ENCODE assay signal across 9 mouse cellular contexts in the genomic region with DNA sequence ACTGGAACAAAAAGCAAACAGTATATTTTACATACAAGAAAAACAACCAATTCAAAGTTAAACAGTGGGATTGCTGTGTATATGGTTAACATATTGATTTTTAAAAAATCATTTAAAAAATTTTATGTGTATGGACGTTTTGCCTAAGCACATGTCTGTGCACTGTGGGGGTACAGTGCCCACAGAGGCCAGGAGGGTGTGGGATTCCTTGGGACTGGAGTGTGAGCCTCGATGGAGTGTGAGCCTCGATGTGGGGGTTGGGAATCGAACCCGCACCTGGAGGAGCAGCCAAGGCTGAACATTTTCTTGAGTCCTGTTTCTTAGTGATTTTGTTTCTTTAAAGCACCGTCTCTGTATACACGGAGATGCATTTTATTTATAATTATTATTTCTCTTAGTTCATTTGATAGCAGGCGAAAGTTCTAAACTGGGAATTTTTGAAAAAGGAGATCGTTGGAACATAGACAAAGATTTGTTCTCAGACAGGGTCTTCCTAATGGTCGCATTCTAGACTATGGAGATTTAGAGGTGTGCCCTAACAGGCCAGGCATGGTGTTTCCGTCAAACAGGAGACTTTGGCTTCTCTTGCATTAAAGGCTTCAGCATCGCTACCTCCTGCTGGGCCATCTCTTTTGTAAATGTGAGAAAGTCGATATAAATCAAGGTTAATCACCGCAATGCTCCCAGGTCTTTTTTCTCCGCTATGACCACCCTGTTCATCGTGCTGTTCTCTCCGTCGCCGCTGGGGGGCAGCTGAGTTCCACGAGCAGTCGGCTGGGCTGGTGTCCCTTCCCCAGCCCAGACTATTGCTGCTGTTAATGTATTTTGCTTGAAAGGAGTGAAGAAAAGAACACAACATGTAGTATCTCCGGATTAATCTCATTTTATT. TPM values are rescaled to one million over a fixed set of nuclear protein-coding genes. Genes with fewer than 3 reads are reported as not detected.
DNase-seq lines count a peak whose midpoint lies in the region; ATAC-seq and TF ChIP-seq lines count a peak whose summit lies in the region.
"Had no signal": no experiment of that assay in that cellular context is flagged by ENCODE, and none has a peak within 500 bp of the region (broad histone marks: within the 10 kb centered on the region; RNA-seq: fewer than 3 reads in every experiment).

No protein-coding gene starts in this region.

- no peak overlapping the region for H3K9ac ChIP-seq in heart, embryonic 14.5 days (ENCODE audit: low read length)
- H3K9ac ChIP-seq: embryonic facial prominence, embryonic 12.5 days had no signal

- peak; percentile 83 for DNase-seq in CD4-positive, CD25-positive, alpha-beta regulatory T cell, adult 2 months (ENCODE audit: low read depth, low spot score)
- DNase-seq in brain, embryonic 14.5 days (ENCODE audit: low read depth), result peak; percentile 88
- peak; percentile 77 for DNase-seq in forebrain, embryonic 10.5 days (ENCODE audit: extremely low spot score, low spot score)
- DNase-seq in kidney, postnatal 14 days, result peak; percentile 77
- DNase-seq in lung, adult 18-20 months, result peak; percentile 46 to 47
- peak; percentile 13 for DNase-seq in ovary, adult 18-20 months (ENCODE audit: low spot score)
- peak; percentile 59 for DNase-seq in thymus, postnatal 0 days (ENCODE audit: low spot score)

- H3K4me3 ChIP-seq in forebrain, embryonic 10.5 days, result no peak overlapping the region
- H3K4me3 ChIP-seq in heart, embryonic 14.5 days (ENCODE audit: control insufficient read depth in 1 of 2, insufficient read depth in 1 of 2, low read depth in 1 of 2, low read length in 2 of 2), result no peak overlapping the region
- H3K4me3 ChIP-seq: embryonic facial prominence, embryonic 12.5 days had no signal

- WGBS in forebrain, embryonic 10.5 days, result 24% methylated on average over 22 of the region's 22 CpGs
- WGBS in heart, embryonic 14.5 days, result 23% methylated on average over 22 of the region's 22 CpGs

- peak overlapping the region; percentile 7; the same call in 1 of the 2 replicates for H3K4me2 ChIP-seq in heart, embryonic 14.5 days (ENCODE audit: low read length)
- H3K4me2 ChIP-seq: embryonic facial prominence, embryonic 12.5 days had no signal

- H3K9me3 ChIP-seq in forebrain, embryonic 10.5 days, result no peaks in the 10 kb centered on the region
- no peaks in the 10 kb centered on the region for H3K9me3 ChIP-seq in heart, embryonic 14.5 days (ENCODE audit: control insufficient read depth, low read length)
- H3K9me3 ChIP-seq: embryonic facial prominence, embryonic 12.5 days had no signal

- TF ChIP-seq CTCF in brain, embryonic 14.5 days (IDR thresholded peaks at IDR 0.05; ENCODE audit: borderline replicate concordance, extremely low read depth, insufficient read depth, insufficient read length), result peak; percentile 98

- no peaks in the 10 kb centered on the region for H3K36me3 ChIP-seq in forebrain, embryonic 10.5 days (replicated peaks)
- H3K36me3 ChIP-seq in heart, embryonic 14.5 days (ENCODE audit: control insufficient read depth, insufficient read depth, low read length), result no peaks in the 10 kb centered on the region
- H3K36me3 ChIP-seq: embryonic facial prominence, embryonic 12.5 days had no signal

- H3K27ac ChIP-seq in forebrain, embryonic 10.5 days, result no peak overlapping the region
- H3K27ac ChIP-seq in heart, embryonic 14.5 days (replicated peaks in 1 of 2; ENCODE audit: control insufficient read depth in 1 of 2, insufficient read depth in 1 of 2, low read depth in 2 of 2, low read length in 2 of 2), result no peak overlapping the region
- H3K27ac ChIP-seq: embryonic facial prominence, embryonic 12.5 days had no signal

- no peaks in the 10 kb centered on the region; the same call in 1 of the 2 replicates for H3K27me3 ChIP-seq in forebrain, embryonic 10.5 days (ENCODE audit: poor library complexity, severe bottlenecking)
- no peaks in the 10 kb centered on the region for H3K27me3 ChIP-seq in heart, embryonic 14.5 days (ENCODE audit: control insufficient read depth, insufficient read depth, low read length)
- H3K27me3 ChIP-seq: embryonic facial prominence, embryonic 12.5 days had no signal

- no peaks in the 10 kb centered on the region for H3K4me1 ChIP-seq in forebrain, embryonic 10.5 days
- no peaks in the 10 kb centered on the region for H3K4me1 ChIP-seq in heart, embryonic 14.5 days (ENCODE audit: control insufficient read depth in 2 of 2, insufficient read depth in 2 of 2, low read length in 2 of 2)
- H3K4me1 ChIP-seq: embryonic facial prominence, embryonic 12.5 days had no signal

- TF ChIP-seq POLR2A in brain, embryonic 14.5 days (IDR thresholded peaks at IDR 0.05; ENCODE audit: borderline replicate concordance, extremely low read depth, insufficient read depth, insufficient read length, poor library complexity, severe bottlenecking), result no peak

- no peak for ATAC-seq in heart, embryonic 14.5 days (ENCODE audit: insufficient number of reproducible peaks, insufficient read depth, low FRiP score, low read depth)

RNA-seq across cellular contexts. Expression of a gene that starts 15.8 kb away (rescaled TPM):
- polyA plus RNA-seq in brain, embryonic 14.5 days (2012; rRNA removed), result 0.20 and 0.36 TPM in 2 replicates
- polyA plus RNA-seq in forebrain, embryonic 10.5 days (2016; fragmentation: Nextera tagmentation; extraction: Ambion mirVana), result 0.02 and 0.04 TPM in 2 replicates
- polyA plus RNA-seq in heart, embryonic 14.5 days (2014; fragmentation: Nextera tagmentation; extraction: Ambion mirVana), result not detected in 2 replicates
- polyA plus RNA-seq in thymus, postnatal 0 days (2015; fragmentation: Nextera tagmentation; extraction: Ambion mirVana), result 0.03 and 0.08 TPM in 2 replicates

Comparison
In these comparisons a context has a peak if more than half of its experiments do, and no peak if none do; other contexts are left out.
1. DNase-seq: peak in every context shown above with its lines; median percentile 88 in brain, embryonic 14.5 days; 83 in CD4-positive, CD25-positive, alpha-beta regulatory T cell, adult 2 months; 77 in forebrain, embryonic 10.5 days; 77 in kidney, postnatal 14 days; 59 in thymus, postnatal 0 days; 46 in lung, adult 18-20 months; 13 in ovary, adult 18-20 months.